Mouse (Mus musculus) limb, embryonic 14.5 days (tissue): ENCODE results near the gene Nt5c. TPM values are rescaled to one million over a fixed set of nuclear protein-coding genes. Genes with fewer than 3 reads are reported as not detected.

Experiments
- ATAC-seq: fragments of 200-750 bp; cut with Nextera tagmentation; 2 replicates; pipeline ENCODE4 v1.8.0; 2017; ENCODE audit warnings: low read depth, moderate number of reproducible peaks, moderate TSS enrichment; ENCODE audit not compliant: low FRiP score
- DNase-seq: peaks from one replicate; pipeline ENCODE4 v3.0.0-alpha.2; 2015; ENCODE audit warnings: low spot score
- H3K27ac ChIP-seq: fragments of 300-500 bp; sonication (generic); replicated peaks from 2 replicates; pipeline ENCODE4 v1.5.1; 2014; ENCODE audit warnings: low read depth, mild to moderate bottlenecking, low read length, moderate library complexity, mixed read lengths
- H3K27me3 ChIP-seq: fragments of 300-500 bp; sonication (generic); 2 replicates; pipeline ENCODE4 v1.6.1; 2014; ENCODE audit warnings: low read length, mixed read lengths; ENCODE audit not compliant: control insufficient read depth, insufficient read depth
- H3K36me3 ChIP-seq: fragments of 300-500 bp; sonication (generic); 2 replicates; pipeline ENCODE4 v1.6.1; 2014; ENCODE audit warnings: mild to moderate bottlenecking, low read length, moderate library complexity, mixed read lengths; ENCODE audit not compliant: control insufficient read depth, insufficient read depth
- H3K4me1 ChIP-seq: fragments of 300-500 bp; sonication (generic); 2 replicates; pipeline ENCODE4 v1.6.1; 2014; ENCODE audit warnings: antibody characterized with exemption, low read length, mixed read lengths; ENCODE audit not compliant: control insufficient read depth, insufficient read depth
- H3K4me2 ChIP-seq: fragments of 300-500 bp; sonication (generic); replicated peaks from 2 replicates; pipeline ENCODE4 v1.6.1; 2014; ENCODE audit warnings: low read depth, mild to moderate bottlenecking, low read length, moderate library complexity; ENCODE audit not compliant: severe bottlenecking
- H3K4me3 ChIP-seq: fragments of 300-500 bp; sonication (generic); replicated peaks from 2 replicates; pipeline ENCODE4 v1.5.1; 2014; ENCODE audit warnings: low read length
- H3K9ac ChIP-seq: fragments of 300-500 bp; sonication (generic); 2 replicates; pipeline ENCODE4 v1.6.1; 2014; ENCODE audit warnings: mild to moderate bottlenecking, low read depth, low read length, moderate library complexity; ENCODE audit not compliant: severe bottlenecking
- H3K9me3 ChIP-seq: fragments of 300-500 bp; sonication (generic); 2 replicates; pipeline ENCODE4 v1.6.1; 2016; ENCODE audit warnings: low read length; ENCODE audit not compliant: control insufficient read depth
- POLR2A ChIP-seq: fragments of 200-500 bp; IDR thresholded peaks from 2 replicates; pipeline ENCODE4 v1.8.0; 2012; ENCODE audit warnings: inconsistent platforms, mild to moderate bottlenecking, moderate library complexity, borderline replicate concordance; ENCODE audit not compliant: insufficient read depth, insufficient read length; ENCODE audit errors: extremely low read depth
- WGBS: fragments of 180-500 bp; shearing (Covaris S2); extraction: QIAGEN DNeasy Blood & Tissue Kit; methylation state at CpG from one replicate; pipeline ENCODE4 v1.1.7; 2014; 5-methylcytosine and 5-hydroxymethylcytosine counted together
- polyA plus RNA-seq, 2 experiments: library from polyadenylated mRNA; depleted of rRNA in 1 of 2; stranded (reverse) in 1 of 2; unstranded in 1 of 2; fragments of >200 nt; fragmentation: Nextera tagmentation in 1 of 2; extraction: Ambion mirVana in 1 of 2; gene quantifications; 2 replicates each; pipeline versions ENCODE4 v1.2.1 to v1.2.3; 2012 to 2014

Nt5c gene
- polyA plus RNA-seq (2012; rRNA removed): 51.8 and 55.4 TPM in 2 replicates
- polyA plus RNA-seq (2014; fragmentation: Nextera tagmentation; extraction: Ambion mirVana): 70.6 and 76.6 TPM in 2 replicates

DNA sequence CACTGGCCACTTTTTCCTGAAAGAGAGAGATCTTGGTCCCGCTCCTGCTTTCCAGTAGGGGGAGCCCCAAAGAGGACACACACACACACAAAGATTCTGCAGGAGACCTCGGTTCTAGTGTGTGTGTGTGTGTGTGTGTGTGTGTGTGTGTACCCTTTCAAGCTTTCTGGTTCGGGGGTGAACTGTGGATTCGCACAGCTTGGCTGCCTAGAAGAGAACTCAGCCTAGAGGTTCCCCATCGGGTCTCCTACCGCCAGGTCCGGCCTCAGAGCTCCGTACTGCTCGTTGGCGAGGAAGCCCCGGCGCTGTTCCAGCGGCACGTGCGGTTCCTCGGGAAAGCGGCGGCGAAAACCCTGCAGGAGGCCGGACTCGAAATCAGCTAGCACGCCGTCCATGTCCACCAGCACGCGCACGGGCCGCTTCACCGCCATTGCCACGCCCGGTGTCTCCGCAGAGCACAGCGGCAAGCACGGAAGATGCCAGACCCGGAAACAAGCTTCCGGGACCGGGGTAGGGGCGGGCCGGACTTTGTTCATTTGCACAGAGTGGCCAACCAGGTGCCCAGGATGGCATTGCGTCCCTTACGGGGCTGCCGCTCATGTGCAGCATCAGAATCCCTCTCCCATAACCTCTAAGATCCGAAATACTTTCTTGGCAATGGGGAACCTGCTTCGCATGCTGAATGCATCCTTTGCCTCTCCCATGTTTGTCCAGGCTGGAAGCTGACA lies at the start of gene Nt5c:
Nt5c (minus strand) TSS at position 507 of the 728 bp plus-strand sequence.
- under 1% methylated on average over 38 of the region's 43 CpGs for WGBS
- H3K27me3 ChIP-seq: no peaks in the 10 kb centered on the region
- peak within 1 kb of the TSS; percentile 88 for H3K27ac ChIP-seq
- peak within 1 kb of the TSS; percentile 58 for H3K4me2 ChIP-seq
- 0 out of 2 replicates have a peak, but pooled peaks cover 5% of the 10 kb centered on the region for H3K4me1 ChIP-seq
- H3K4me3 ChIP-seq: peak within 1 kb of the TSS; percentile 68
- H3K9ac ChIP-seq: peak within 1 kb of the TSS; percentile 66
- no peaks in the 10 kb centered on the region for H3K9me3 ChIP-seq
- ATAC-seq: peak; percentile 88
- peak; percentile 71 for DNase-seq
- H3K36me3 ChIP-seq: peaks cover 16% of the 10 kb centered on the region; the same call in 1 of the 2 replicates
- TF ChIP-seq POLR2A: peak; percentile 63; the same call in 1 of the 2 replicates

DNA sequence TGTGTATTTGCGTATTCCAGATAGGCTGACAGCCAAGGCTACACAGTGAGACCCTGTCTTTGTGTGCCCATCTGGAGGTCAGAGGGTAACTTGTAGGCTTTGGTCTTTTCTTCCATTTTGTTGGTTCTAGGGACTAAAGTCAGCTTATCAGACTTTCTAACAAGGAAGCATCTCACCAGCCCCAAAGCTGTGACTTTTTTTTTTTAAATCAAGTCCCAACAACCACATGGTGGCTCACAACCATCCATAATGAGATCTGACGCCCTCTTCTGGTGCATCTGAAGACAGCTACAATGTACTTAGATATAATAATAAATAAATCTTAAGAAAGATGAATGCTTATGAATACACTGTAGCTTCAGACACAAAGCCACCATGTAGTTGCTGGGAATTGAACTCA lies 46.4 kb upstream of the Nt5c start:
- Histone ChIP-seq H3K4me3 (no peak overlapping the region), H3K27me3 (no peaks in the 10 kb centered on the region), H3K4me1 (peaks cover 8% of the 10 kb centered on the region), H3K4me2 (no peak overlapping the region), H3K36me3 (peaks cover 12% of the 10 kb centered on the region), H3K9me3 (no peaks in the 10 kb centered on the region), H3K27ac (no peak overlapping the region), H3K9ac (no peak overlapping the region)
- DNase-seq (no peak), ATAC-seq (no peak)
- TF ChIP-seq POLR2A: no peak
- WGBS: 65% methylated on average over 2 of the region's 2 CpGs

DNA sequence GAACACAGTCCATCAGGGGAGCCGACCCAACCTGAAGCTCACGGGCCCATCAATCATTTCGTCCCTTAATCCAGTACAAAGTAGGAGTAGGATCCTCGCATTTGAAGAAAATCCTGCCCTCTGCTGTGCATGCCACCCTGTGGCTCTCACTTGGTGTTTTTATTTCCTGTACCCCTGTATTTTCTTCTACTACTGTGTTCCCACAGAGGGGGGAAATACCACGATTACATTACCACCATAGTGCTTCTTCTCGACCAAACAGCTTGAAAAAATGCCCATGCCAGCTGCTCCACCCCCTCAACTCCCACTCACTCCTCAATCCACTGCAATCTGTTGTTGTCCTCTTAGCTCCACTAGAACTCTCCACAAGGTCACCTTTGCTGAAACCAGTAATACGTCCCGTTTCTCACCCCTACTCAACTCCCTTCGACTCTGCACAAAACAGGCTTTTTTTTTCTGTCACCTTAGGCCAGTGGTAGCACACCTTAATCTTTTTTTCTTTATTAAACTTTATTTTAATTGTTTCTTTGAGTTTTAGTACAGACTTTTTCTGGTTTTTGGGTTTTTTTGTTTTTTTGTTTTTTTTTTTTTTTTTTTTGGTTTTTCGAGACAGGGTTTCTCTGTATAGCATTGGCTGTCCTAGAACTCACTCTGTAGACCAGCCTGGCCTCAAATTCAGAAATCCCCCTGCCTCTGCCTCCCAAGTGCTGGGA lies 45.4 kb upstream of the Nt5c start:
- Histone ChIP-seq H3K4me3 (peak overlapping the region; percentile 93), H3K9ac (peak overlapping the region; percentile 43; the same call in 1 of the 2 replicates), H3K27ac (peak overlapping the region; percentile 100), H3K27me3 (no peaks in the 10 kb centered on the region), H3K9me3 (no peaks in the 10 kb centered on the region), H3K4me1 (peaks cover 8% of the 10 kb centered on the region), H3K4me2 (peak overlapping the region; percentile 54), H3K36me3 (peaks cover 22% of the 10 kb centered on the region)
- DNase-seq: no peak
- WGBS: 86% methylated on average over 10 of the region's 10 CpGs
- TF ChIP-seq POLR2A: no peak
- ATAC-seq: no peak

DNA sequence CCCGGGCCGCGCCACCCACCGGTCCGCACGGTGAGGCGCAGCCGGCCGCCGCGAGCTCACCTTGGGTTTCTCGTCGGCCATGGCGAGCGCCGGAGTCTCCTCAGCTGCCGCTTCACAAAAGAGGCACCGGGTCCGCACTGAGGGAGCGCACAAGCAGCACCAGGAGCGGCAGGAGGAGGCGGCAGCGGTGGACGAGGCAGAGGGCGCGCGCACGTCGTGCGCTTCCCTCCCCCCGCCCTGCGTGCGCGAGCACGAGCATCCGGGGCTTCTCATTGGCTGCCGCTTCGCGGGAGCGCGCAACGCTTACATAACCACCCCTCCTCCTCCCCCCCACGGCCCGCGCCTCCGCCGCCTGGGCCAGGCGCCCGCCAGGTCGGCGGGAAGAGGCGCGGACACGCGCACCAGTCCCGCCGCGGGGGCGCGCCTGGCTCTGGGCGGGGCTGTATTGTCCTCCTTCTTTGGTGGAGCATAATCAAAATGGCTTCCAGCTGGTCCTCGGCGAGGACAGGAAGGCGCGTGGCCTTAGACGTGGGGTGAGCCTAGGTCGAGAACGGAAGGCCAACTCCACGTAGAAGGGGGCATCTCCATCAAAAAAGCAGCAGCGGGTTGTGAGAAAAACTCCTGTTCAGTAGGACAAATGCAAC lies 44.5 kb upstream of the Nt5c start, which contains the start of gene Sumo2:
Sumo2 (minus strand) TSS at position 239 of the 644 bp plus-strand sequence.
- ATAC-seq (peak; percentile 92), DNase-seq (peak; percentile 96)
- 0 out of 2 replicates have a peak, but pooled peaks have one; percentile 56 for TF ChIP-seq POLR2A
- Histone ChIP-seq H3K4me2 (peak within 1 kb of the TSS; percentile 80), H3K9ac (peak within 1 kb of the TSS; percentile 95), H3K4me1 (peaks cover 8% of the 10 kb centered on the region), H3K27ac (peak within 1 kb of the TSS; percentile 100), H3K9me3 (no peaks in the 10 kb centered on the region), H3K27me3 (no peaks in the 10 kb centered on the region), H3K4me3 (peak within 1 kb of the TSS; percentile 93), H3K36me3 (peaks cover 31% of the 10 kb centered on the region)
- 3% methylated on average over 21 of the region's 70 CpGs for WGBS
